Mouse (Mus musculus) neural tube, embryonic 11.5 days (tissue): ENCODE results near the gene Vmn2r37. TPM values are rescaled to one million over a fixed set of nuclear protein-coding genes. Genes with fewer than 3 reads are reported as not detected.
"Not testable (repeated sequence)": the region's sequence is repeated elsewhere in the genome, so short reads cannot be mapped to it uniquely, and the experiment has no call there.

Experiments used
- ATAC-seq: fragments of 200-750 bp; cut with Nextera tagmentation; 2 replicates; pipeline ENCODE4 v1.8.0; 2017; ENCODE audit warnings: moderate number of reproducible peaks, mild to moderate bottlenecking, moderate TSS enrichment, moderate library complexity; ENCODE audit not compliant: insufficient read depth, low FRiP score, low TSS enrichment
- DNase-seq: peaks from one replicate; pipeline ENCODE4 v3.0.0-alpha.2; 2015; ENCODE audit warnings: low spot score
- H3K27ac ChIP-seq: fragments of 300-500 bp; sonication (generic); 2 replicates; pipeline ENCODE4 v1.5.1; 2014; ENCODE audit warnings: low read depth, mild to moderate bottlenecking, low read length
- H3K27me3 ChIP-seq: fragments of 300-500 bp; sonication (generic); 2 replicates; pipeline ENCODE4 v1.6.1; 2014; ENCODE audit warnings: mild to moderate bottlenecking, low read length, mixed read lengths; ENCODE audit not compliant: control insufficient read depth, insufficient read depth
- H3K36me3 ChIP-seq: fragments of 300-500 bp; sonication (generic); 2 replicates; pipeline ENCODE4 v1.6.1; 2014; ENCODE audit warnings: mild to moderate bottlenecking, low read length, moderate library complexity, mixed read lengths; ENCODE audit not compliant: control insufficient read depth, insufficient read depth
- H3K4me1 ChIP-seq: fragments of 300-500 bp; sonication (generic); 2 replicates; pipeline ENCODE4 v1.6.1; 2014; ENCODE audit warnings: low read length, mixed read lengths; ENCODE audit not compliant: control insufficient read depth, insufficient read depth
- H3K4me2 ChIP-seq: fragments of 300-500 bp; sonication (generic); 2 replicates; pipeline ENCODE4 v1.6.1; 2014; ENCODE audit warnings: low read depth, mild to moderate bottlenecking, moderate library complexity
- H3K4me3 ChIP-seq: fragments of 300-500 bp; sonication (generic); 2 replicates; pipeline ENCODE4 v1.5.1; 2014; ENCODE audit warnings: low read depth, low read length
- H3K9ac ChIP-seq: fragments of 300-500 bp; sonication (generic); 2 replicates; pipeline ENCODE4 v1.6.1; 2014; ENCODE audit warnings: mild to moderate bottlenecking, low read length
- H3K9me3 ChIP-seq: fragments of 300-500 bp; sonication (generic); 2 replicates; pipeline ENCODE4 v1.6.1; 2016; ENCODE audit warnings: low read length; ENCODE audit not compliant: control insufficient read depth
- WGBS: fragments of 180-500 bp; shearing (Covaris S2); extraction: QIAGEN DNeasy Blood & Tissue Kit; methylation state at CpG from one replicate; pipeline ENCODE4 v1.1.7; 2014; 5-methylcytosine and 5-hydroxymethylcytosine counted together
- polyA plus RNA-seq: library from polyadenylated mRNA; unstranded; fragments of >200 nt; fragmentation: Nextera tagmentation; extraction: Ambion mirVana; gene quantifications from 2 replicates; pipeline ENCODE4 v1.2.1, GENCODE M21; 2014

Gene Vmn2r37
- not detected in 2 replicates for polyA plus RNA-seq

- not testable (repeated sequence) for DNase-seq, H3K4me1 ChIP-seq, ATAC-seq, H3K27me3 ChIP-seq, H3K4me3 ChIP-seq, H3K36me3 ChIP-seq, H3K9me3 ChIP-seq, H3K27ac ChIP-seq, H3K9ac ChIP-seq, H3K4me2 ChIP-seq
- WGBS, result 50% methylated on average over 1 of the region's 2 CpGs
Observed at GRCm38 (mm10) chr7:9223553-9223952, at the start of gene Vmn2r37. TSS of gene Vmn2r37 (minus strand) at chr7:9223653.

Other genes starting within 250 kb of the Vmn2r37 start
- gene Vmn2r39, start 192.9 kb downstream of the Vmn2r37 start, polyA plus RNA-seq, result not detected in 2 replicates
- gene Vmn2r38, start 125.8 kb downstream of the Vmn2r37 start, polyA plus RNA-seq, result not detected in 2 replicates